Comparison of ENCODE assay signal across 9 mouse cellular contexts in the genomic region with DNA sequence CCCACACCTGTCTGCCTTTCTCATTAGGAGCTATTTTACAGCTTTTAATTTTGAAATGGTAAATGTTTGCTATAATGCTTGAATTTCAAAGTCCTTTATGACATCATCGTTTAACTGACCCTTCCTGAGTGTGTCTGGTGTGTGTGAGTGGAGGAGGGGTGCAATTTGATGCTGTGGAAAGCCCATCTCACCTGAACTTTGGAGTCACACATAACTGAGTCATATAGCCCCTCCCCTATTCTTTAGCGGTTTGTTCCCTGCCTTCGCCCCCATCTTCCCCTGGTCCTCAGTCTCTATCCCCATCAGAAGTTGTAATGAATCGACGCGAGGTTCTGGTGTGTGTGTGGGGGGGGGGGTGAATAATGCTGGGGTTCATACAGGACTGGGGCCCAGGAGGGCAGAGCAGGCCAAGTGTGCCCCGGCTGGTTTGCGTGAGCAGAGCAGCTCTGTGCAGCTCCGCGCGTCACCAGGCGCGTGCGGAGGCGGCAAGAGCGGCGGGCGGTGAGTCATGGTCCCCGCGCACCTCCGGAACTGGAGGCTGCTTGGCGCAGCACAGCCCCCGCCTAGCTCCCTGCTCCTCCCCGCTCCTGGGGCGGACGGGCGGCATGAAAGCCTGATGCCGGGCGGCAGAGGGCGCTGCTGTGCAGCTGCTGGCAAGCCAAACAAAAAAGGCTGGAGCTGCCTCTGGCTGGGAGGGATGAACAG.
A peak's percentile ranks its signal among the peaks of the same experiment; 100 is the strongest.
DNase-seq lines count a peak whose midpoint lies in the region; ATAC-seq lines count a peak whose summit lies in the region.
"Had no signal": no experiment of that assay in that cellular context is flagged by ENCODE, and none has a peak within 500 bp of the region (broad histone marks: within the 10 kb centered on the region; RNA-seq: fewer than 3 reads in every experiment).

No protein-coding gene starts in this region.

- H3K4me1 ChIP-seq in forebrain, embryonic 11.5 days (replicated peaks; ENCODE audit: control insufficient read depth, insufficient read depth, low read length): no peaks in the 10 kb centered on the region
- H3K4me1 ChIP-seq in heart, embryonic 16.5 days (ENCODE audit: control insufficient read depth, insufficient read depth, low read length): peaks cover 3% of the 10 kb centered on the region; the same call in 1 of the 2 replicates
- H3K4me1 ChIP-seq in liver, embryonic 13.5 days (replicated peaks): no peaks in the 10 kb centered on the region
- 0 out of 2 replicates have a peak, but pooled peaks cover 5% of the 10 kb centered on the region for H3K4me1 ChIP-seq in stomach, embryonic 15.5 days

- peak; percentile 94 for DNase-seq in CD4-positive, CD25-positive, alpha-beta regulatory T cell, adult 2 months (ENCODE audit: low read depth, low spot score)
- peak; percentile 58 for DNase-seq in brain, embryonic 18.5 days (ENCODE audit: low read depth, low spot score)
- peak; percentile 94 for DNase-seq in forebrain, embryonic 11.5 days (ENCODE audit: low spot score)
- peak; percentile 82 to 90 for DNase-seq in kidney, postnatal 25 days
- DNase-seq in liver, embryonic 13.5 days: peak; percentile 57
- DNase-seq in neural tube, embryonic 10.5 days (ENCODE audit: extremely low spot score, low spot score): peak; percentile 81

- no peaks in the 10 kb centered on the region for H3K36me3 ChIP-seq in forebrain, embryonic 11.5 days (ENCODE audit: control insufficient read depth, insufficient read depth, low read length)
- no peaks in the 10 kb centered on the region for H3K36me3 ChIP-seq in heart, embryonic 16.5 days (ENCODE audit: control insufficient read depth, insufficient read depth)
- H3K36me3 ChIP-seq in liver, embryonic 13.5 days: no peaks in the 10 kb centered on the region
- H3K36me3 ChIP-seq in stomach, embryonic 15.5 days: no peaks in the 10 kb centered on the region

- H3K27me3 ChIP-seq in forebrain, embryonic 11.5 days (ENCODE audit: control insufficient read depth, insufficient read depth, low read length): peaks cover 23% of the 10 kb centered on the region
- H3K27me3 ChIP-seq in heart, embryonic 16.5 days (ENCODE audit: control insufficient read depth, insufficient read depth, low read length): no peaks in the 10 kb centered on the region
- H3K27me3 ChIP-seq in liver, embryonic 13.5 days: peaks cover 13% of the 10 kb centered on the region; the same call in 1 of the 2 replicates
- H3K27me3 ChIP-seq in stomach, embryonic 15.5 days (replicated peaks): 0 out of 2 replicates have a peak, but pooled peaks cover 3% of the 10 kb centered on the region

- H3K4me2 ChIP-seq in forebrain, embryonic 11.5 days (ENCODE audit: low read depth, low read length, severe bottlenecking): peak overlapping the region; percentile 48
- peak overlapping the region; percentile 72 for H3K4me2 ChIP-seq in heart, embryonic 16.5 days (ENCODE audit: low read depth, low read length)
- peak overlapping the region; percentile 52 for H3K4me2 ChIP-seq in liver, embryonic 13.5 days
- peak overlapping the region; percentile 62 for H3K4me2 ChIP-seq in stomach, embryonic 15.5 days

- peak overlapping the region; percentile 16; the same call in 1 of the 2 replicates for H3K4me3 ChIP-seq in forebrain, embryonic 11.5 days (ENCODE audit: low read depth, low read length)
- peak overlapping the region; percentile 43 for H3K4me3 ChIP-seq in heart, embryonic 16.5 days (ENCODE audit: low read length)
- no peak overlapping the region for H3K4me3 ChIP-seq in liver, embryonic 13.5 days (replicated peaks)
- peak overlapping the region; percentile 33 for H3K4me3 ChIP-seq in stomach, embryonic 15.5 days (replicated peaks)
- H3K4me3 ChIP-seq: erythroblast, embryonic 14.5 days had no signal

- 18% methylated on average over 28 of the region's 30 CpGs for WGBS in forebrain, embryonic 11.5 days
- 7% methylated on average over 27 of the region's 30 CpGs for WGBS in heart, embryonic 16.5 days
- 8% methylated on average over 17 of the region's 30 CpGs for WGBS in liver, embryonic 13.5 days (ENCODE audit: insufficient replicate concordance)
- WGBS in stomach, embryonic 15.5 days: 15% methylated on average over 27 of the region's 30 CpGs

- H3K27ac ChIP-seq in forebrain, embryonic 11.5 days (ENCODE audit: low read depth, low read length): no peak overlapping the region
- no peak overlapping the region for H3K27ac ChIP-seq in heart, embryonic 16.5 days (ENCODE audit: low read length)
- H3K27ac ChIP-seq in liver, embryonic 13.5 days: no peak overlapping the region
- no peak overlapping the region; the same call in 1 of the 2 replicates for H3K27ac ChIP-seq in stomach, embryonic 15.5 days

- peak; percentile 96 for ATAC-seq in forebrain, embryonic 11.5 days (replicated peaks; ENCODE audit: low FRiP score)
- ATAC-seq in heart, embryonic 16.5 days (replicated peaks; ENCODE audit: extremely low read depth, insufficient read depth, low FRiP score): peak; percentile 94
- ATAC-seq in liver, embryonic 13.5 days (ENCODE audit: low read depth): peak; percentile 86
- peak; percentile 95 for ATAC-seq in stomach, embryonic 15.5 days (ENCODE audit: insufficient read depth, low FRiP score, low read depth)

- peak overlapping the region; percentile 55 for H3K9ac ChIP-seq in forebrain, embryonic 11.5 days (ENCODE audit: low read length)
- peak overlapping the region; percentile 65 for H3K9ac ChIP-seq in heart, embryonic 16.5 days (ENCODE audit: low read length)
- H3K9ac ChIP-seq in liver, embryonic 13.5 days: no peak overlapping the region
- H3K9ac ChIP-seq in stomach, embryonic 15.5 days: no peak overlapping the region

- no peaks in the 10 kb centered on the region for H3K9me3 ChIP-seq in forebrain, embryonic 11.5 days (ENCODE audit: control insufficient read depth, low read length)
- H3K9me3 ChIP-seq in heart, embryonic 16.5 days (replicated peaks; ENCODE audit: control insufficient read depth, low read length): no peaks in the 10 kb centered on the region
- H3K9me3 ChIP-seq in liver, embryonic 13.5 days (replicated peaks): no peaks in the 10 kb centered on the region
- H3K9me3 ChIP-seq in stomach, embryonic 15.5 days: no peaks in the 10 kb centered on the region

Comparison
In these comparisons a context has a peak if more than half of its experiments do, and no peak if none do; other contexts are left out.
1. H3K9ac ChIP-seq: peak in forebrain, embryonic 11.5 days (single experiment) and heart, embryonic 16.5 days (single experiment); none in liver, embryonic 13.5 days (single experiment) and stomach, embryonic 15.5 days (single experiment).
2. Peak in every context shown above with its lines, with median percentiles within 50 percentile points of each other: DNase-seq, ATAC-seq and H3K4me2 ChIP-seq.